8 mouse cellular contexts compared by ENCODE assay signal in genomic region chr13:65277994-65278382, GRCm38 (mm10). TPM values are rescaled to one million over a fixed set of nuclear protein-coding genes. Genes with fewer than 3 reads are reported as not detected.
DNase-seq lines count a peak whose midpoint lies in the region; ATAC-seq lines count a peak whose summit lies in the region.

No protein-coding gene starts in this region.

- peaks cover 50% of the 10 kb centered on the region for H3K36me3 ChIP-seq in kidney, embryonic 15.5 days
- H3K36me3 ChIP-seq in embryonic facial prominence, embryonic 10.5 days (replicated peaks): peaks cover 68% of the 10 kb centered on the region
- H3K36me3 ChIP-seq in intestine, embryonic 14.5 days (ENCODE audit: control insufficient read depth, insufficient read depth, low read length): 0 out of 2 replicates have a peak, but pooled peaks cover 4% of the 10 kb centered on the region
- peaks cover 12% of the 10 kb centered on the region; the same call in 1 of the 2 replicates for H3K36me3 ChIP-seq in midbrain, embryonic 16.5 days (ENCODE audit: control insufficient read depth, insufficient read depth, low read length)

- 4% methylated on average over 9 of the region's 9 CpGs for WGBS in kidney, embryonic 15.5 days
- 17% methylated on average over 9 of the region's 9 CpGs for WGBS in embryonic facial prominence, embryonic 10.5 days
- 12% methylated on average over 9 of the region's 9 CpGs for WGBS in intestine, embryonic 14.5 days
- WGBS in midbrain, embryonic 16.5 days: 16% methylated on average over 9 of the region's 9 CpGs

- no peaks in the 10 kb centered on the region for H3K27me3 ChIP-seq in kidney, embryonic 15.5 days
- H3K27me3 ChIP-seq in embryonic facial prominence, embryonic 10.5 days (replicated peaks; ENCODE audit: low read depth, poor library complexity, severe bottlenecking): no peaks in the 10 kb centered on the region
- no peaks in the 10 kb centered on the region for H3K27me3 ChIP-seq in intestine, embryonic 14.5 days (replicated peaks; ENCODE audit: control insufficient read depth, insufficient read depth, low read length)
- H3K27me3 ChIP-seq in midbrain, embryonic 16.5 days (ENCODE audit: control insufficient read depth, insufficient read depth, low read depth, low read length): no peaks in the 10 kb centered on the region

- peak overlapping the region; percentile 97 for H3K27ac ChIP-seq in kidney, embryonic 15.5 days
- H3K27ac ChIP-seq in embryonic facial prominence, embryonic 10.5 days (replicated peaks): peak overlapping the region; percentile 87
- peak overlapping the region; percentile 73 for H3K27ac ChIP-seq in intestine, embryonic 14.5 days (ENCODE audit: low read depth)
- peak overlapping the region; percentile 88 for H3K27ac ChIP-seq in midbrain, embryonic 16.5 days (ENCODE audit: low read length)

- H3K9ac ChIP-seq in kidney, embryonic 15.5 days: peak overlapping the region; percentile 63
- H3K9ac ChIP-seq in intestine, embryonic 14.5 days (ENCODE audit: low read length): peak overlapping the region; percentile 71
- peak overlapping the region; percentile 75 for H3K9ac ChIP-seq in midbrain, embryonic 16.5 days (ENCODE audit: low read depth, low read length)

- DNase-seq in kidney, postnatal 4 days: no peak
- DNase-seq in embryonic facial prominence, embryonic 10.5 days (ENCODE audit: low spot score): no peak
- DNase-seq in intestine, embryonic 14.5 days (ENCODE audit: low spot score): no peak
- DNase-seq in layer of hippocampus, adult 11-12 months (ENCODE audit: low spot score): no peak
- DNase-seq in cerebellum, postnatal 25 days: no peak
- no peak for DNase-seq in thymus, postnatal 0 days (ENCODE audit: low spot score)

- peak overlapping the region; percentile 75 for H3K4me3 ChIP-seq in kidney, embryonic 15.5 days (replicated peaks)
- H3K4me3 ChIP-seq in embryonic facial prominence, embryonic 10.5 days: peak overlapping the region; percentile 73
- H3K4me3 ChIP-seq in intestine, embryonic 14.5 days (ENCODE audit: low read depth, low read length): peak overlapping the region; percentile 76
- H3K4me3 ChIP-seq in midbrain, embryonic 16.5 days (ENCODE audit: low read depth, low read length): peak overlapping the region; percentile 58

- H3K4me1 ChIP-seq in kidney, embryonic 15.5 days: peaks cover 13% of the 10 kb centered on the region; the same call in 1 of the 2 replicates
- H3K4me1 ChIP-seq in embryonic facial prominence, embryonic 10.5 days: no peaks in the 10 kb centered on the region
- no peaks in the 10 kb centered on the region for H3K4me1 ChIP-seq in intestine, embryonic 14.5 days (replicated peaks; ENCODE audit: control insufficient read depth, insufficient read depth, low read length)
- H3K4me1 ChIP-seq in midbrain, embryonic 16.5 days (ENCODE audit: control insufficient read depth, insufficient read depth, low read length): peaks cover 17% of the 10 kb centered on the region

- peak overlapping the region; percentile 66 for H3K4me2 ChIP-seq in kidney, embryonic 15.5 days
- peak overlapping the region; percentile 68 for H3K4me2 ChIP-seq in intestine, embryonic 14.5 days (ENCODE audit: low read length)
- peak overlapping the region; percentile 60 for H3K4me2 ChIP-seq in midbrain, embryonic 16.5 days (ENCODE audit: low read length)

- ATAC-seq in kidney, embryonic 15.5 days (replicated peaks; ENCODE audit: low FRiP score): peak; percentile 46; the same call in 1 of the 2 replicates
- peak; percentile 44; the same call in 1 of the 2 replicates for ATAC-seq in intestine, embryonic 14.5 days (replicated peaks; ENCODE audit: low FRiP score, low TSS enrichment, low read depth)
- ATAC-seq in midbrain, embryonic 16.5 days: peak; percentile 69

- peaks cover 18% of the 10 kb centered on the region for H3K9me3 ChIP-seq in kidney, embryonic 15.5 days (replicated peaks)
- peaks cover 48% of the 10 kb centered on the region for H3K9me3 ChIP-seq in embryonic facial prominence, embryonic 10.5 days
- H3K9me3 ChIP-seq in intestine, embryonic 14.5 days (ENCODE audit: control insufficient read depth, low read length): peaks cover 8% of the 10 kb centered on the region; the same call in 1 of the 2 replicates
- peaks cover 18% of the 10 kb centered on the region for H3K9me3 ChIP-seq in midbrain, embryonic 16.5 days (replicated peaks; ENCODE audit: control insufficient read depth, low read length, poor library complexity, severe bottlenecking)

RNA-seq across cellular contexts. Expression of gene Zfp369, which starts 0.6 kb away (rescaled TPM):
- 10.4 and 11.0 TPM in 2 replicates for polyA plus RNA-seq in kidney, embryonic 15.5 days (2015; fragmentation: Nextera tagmentation; extraction: Ambion mirVana)
- polyA plus RNA-seq in embryonic facial prominence, embryonic 10.5 days (2016; fragmentation: Nextera tagmentation; extraction: Ambion mirVana): 16.0 and 17.2 TPM in 2 replicates
- 17.1 and 18.2 TPM in 2 replicates for polyA plus RNA-seq in intestine, embryonic 14.5 days (2014; fragmentation: Nextera tagmentation; extraction: Ambion mirVana)
- polyA plus RNA-seq in midbrain, embryonic 16.5 days (2015; fragmentation: Nextera tagmentation; extraction: Ambion mirVana): 16.1 and 18.2 TPM in 2 replicates
- 12.5 and 15.3 TPM in 2 replicates for polyA plus RNA-seq in thymus, postnatal 0 days (2015; fragmentation: Nextera tagmentation; extraction: Ambion mirVana)

RNA-seq across cellular contexts. Expression of gene Gm10775, which starts 18.6 kb away (rescaled TPM):
- not detected in 2 replicates for polyA plus RNA-seq in kidney, embryonic 15.5 days (2015; fragmentation: Nextera tagmentation; extraction: Ambion mirVana)
- not detected in 2 replicates for polyA plus RNA-seq in embryonic facial prominence, embryonic 10.5 days (2016; fragmentation: Nextera tagmentation; extraction: Ambion mirVana)
- 0.15 TPM in 1 of 2 replicates, not detected in the other for polyA plus RNA-seq in intestine, embryonic 14.5 days (2014; fragmentation: Nextera tagmentation; extraction: Ambion mirVana)
- 0.29 and 0.50 TPM in 2 replicates for polyA plus RNA-seq in midbrain, embryonic 16.5 days (2015; fragmentation: Nextera tagmentation; extraction: Ambion mirVana)
- not detected in 2 replicates for polyA plus RNA-seq in thymus, postnatal 0 days (2015; fragmentation: Nextera tagmentation; extraction: Ambion mirVana)
